Mouse (Mus musculus) CH12.LX (cell line): ENCODE data around the gene Ppil6.

Experiments
- CHD1 ChIP-seq: IDR thresholded peaks from 2 replicates; pipeline ENCODE4 v1.6.1; 2012; ENCODE audit warnings: low read depth, low read length, improper control_type of control experiment, inconsistent platforms
- CHD2 ChIP-seq: IDR thresholded peaks from 2 replicates; pipeline ENCODE4 v1.6.1; 2011; ENCODE audit warnings: low read length, improper control_type of control experiment
- CTCF ChIP-seq, 2 experiments: IDR thresholded peaks in 1 of 2; conservative IDR thresholded peaks in 1 of 2; 2 replicates each; pipeline ENCODE4 v1.5.1; 2011 to 2012; ENCODE audit warnings: low read depth in 2 of 2, low read length in 2 of 2, improper control_type of control experiment in 1 of 2, inconsistent platforms in 1 of 2, mild to moderate bottlenecking in 1 of 2, moderate library complexity in 1 of 2
- EP300 ChIP-seq: IDR thresholded peaks from 2 replicates; pipeline ENCODE4 v1.6.1; 2011; ENCODE audit warnings: low read length, improper control_type of control experiment
- ETS1 ChIP-seq: conservative IDR thresholded peaks from 2 replicates; pipeline ENCODE4 v1.6.1; 2012; ENCODE audit warnings: low read depth, mild to moderate bottlenecking, inconsistent platforms, low read length, improper control_type of control experiment, moderate library complexity
- MEF2A ChIP-seq: IDR thresholded peaks from 2 replicates; pipeline ENCODE4 v1.6.1; 2014; ENCODE audit warnings: low read depth, mild to moderate bottlenecking, inconsistent platforms, low read length, improper control_type of control experiment, borderline replicate concordance
- POLR2A ChIP-seq: IDR thresholded peaks from 2 replicates; pipeline ENCODE4 v1.6.1; 2011; ENCODE audit warnings: low read depth, mild to moderate bottlenecking, improper control_type of control experiment, low read length
- SMC3 ChIP-seq: IDR thresholded peaks from 2 replicates; pipeline ENCODE4 v1.6.1; 2011; ENCODE audit warnings: low read depth, low read length, improper control_type of control experiment
- TBP ChIP-seq: conservative IDR thresholded peaks from 2 replicates; pipeline ENCODE4 v1.6.1; 2011; ENCODE audit warnings: low read depth, low read length, improper control_type of control experiment
- USF1 ChIP-seq: IDR thresholded peaks from 2 replicates; pipeline ENCODE4 v1.6.1; 2014; ENCODE audit warnings: low read depth, mild to moderate bottlenecking, inconsistent platforms, low read length, improper control_type of control experiment
- ZMIZ1 ChIP-seq: IDR thresholded peaks from 2 replicates; pipeline ENCODE4 v1.6.1; 2012; ENCODE audit warnings: low read depth, mild to moderate bottlenecking, inconsistent platforms, low read length, improper control_type of control experiment

DNA sequence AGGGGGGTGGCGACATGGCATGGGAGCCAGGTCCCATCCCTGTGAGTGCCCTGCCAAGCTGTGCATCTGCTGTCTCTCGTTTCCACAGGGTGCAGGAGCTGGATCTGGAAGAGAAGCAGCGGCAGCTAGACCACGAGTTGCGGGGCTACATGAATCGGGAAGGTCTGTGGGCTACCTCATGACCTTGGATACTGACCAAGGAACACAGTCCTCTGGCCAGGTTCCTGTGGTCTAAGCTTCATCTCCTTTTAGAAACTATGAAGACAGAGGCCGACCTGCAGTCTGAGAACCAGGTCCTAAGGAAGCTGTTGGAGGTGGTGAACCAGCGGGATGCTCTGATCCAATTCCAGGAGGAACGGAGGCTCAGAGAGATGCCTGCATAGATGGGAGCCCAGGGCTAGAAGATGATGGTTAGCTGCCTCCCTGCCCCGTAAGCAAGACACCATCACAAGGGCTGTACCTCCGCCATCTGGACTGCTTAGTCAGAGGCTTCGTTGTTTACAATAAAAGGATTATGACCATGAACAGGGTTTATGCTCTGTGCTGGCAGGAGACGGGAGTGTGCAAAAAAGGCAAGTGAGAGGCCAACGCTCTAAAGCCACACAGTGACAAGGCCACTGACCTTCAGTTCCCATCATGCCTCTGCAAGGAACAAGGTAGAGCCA lies 3.6 kb upstream of the Ppil6 start:
- TF ChIP-seq USF1 (no peak), CTCF (conservative IDR thresholded peaks at IDR 0.05 in 1 of 2, IDR thresholded peaks at IDR 0.05 in 1 of 2; ENCODE audit: low read depth in 2 of 2, low read length in 2 of 2) (no peak), TBP (no peak), CHD1 (no peak), MEF2A (no peak), CHD2 (no peak), POLR2A (no peak), ZMIZ1 (no peak), ETS1 (no peak), SMC3 (no peak), EP300 (no peak)
